Mouse (Mus musculus): ENCODE measurements around the gene Igsf8. TPM values are rescaled to one million over a fixed set of nuclear protein-coding genes. Genes with fewer than 3 reads are reported as not detected.

Gene Igsf8
- polyA plus RNA-seq (2017; shearing (Covaris generic)): 26.6 TPM

DNA sequence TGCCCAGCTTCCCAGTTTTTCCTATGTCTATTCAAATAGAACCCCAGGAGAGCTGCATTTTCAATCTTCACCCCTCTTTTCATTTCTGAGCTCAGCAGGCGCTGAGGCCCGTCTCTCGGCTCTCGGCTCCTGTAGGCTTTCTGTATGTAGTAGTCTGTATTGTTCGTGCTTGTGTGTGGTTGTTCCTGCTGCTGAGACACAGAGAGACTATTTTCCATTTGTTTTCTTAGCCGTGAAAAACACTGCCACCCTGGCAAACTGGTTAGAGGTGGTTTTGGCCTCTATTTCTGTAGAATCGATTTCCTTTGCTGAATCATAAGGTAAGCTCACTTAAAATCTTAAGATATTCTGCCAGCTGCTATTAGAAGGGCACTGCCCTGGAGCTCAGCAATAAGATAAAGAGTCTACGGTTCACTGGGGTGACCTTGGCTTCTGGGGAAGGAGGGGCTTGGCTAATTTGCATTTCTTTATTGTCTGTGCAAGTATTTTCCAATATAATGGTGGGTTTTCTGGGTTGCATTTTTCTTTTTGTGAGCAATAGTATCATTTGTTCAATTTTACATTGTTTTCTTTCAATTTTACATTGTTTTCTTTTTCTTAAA, at the start of gene Igsf8:
Gene Igsf8 (plus strand): TSS at position 165 of the 602 bp plus-strand sequence.

DNA sequence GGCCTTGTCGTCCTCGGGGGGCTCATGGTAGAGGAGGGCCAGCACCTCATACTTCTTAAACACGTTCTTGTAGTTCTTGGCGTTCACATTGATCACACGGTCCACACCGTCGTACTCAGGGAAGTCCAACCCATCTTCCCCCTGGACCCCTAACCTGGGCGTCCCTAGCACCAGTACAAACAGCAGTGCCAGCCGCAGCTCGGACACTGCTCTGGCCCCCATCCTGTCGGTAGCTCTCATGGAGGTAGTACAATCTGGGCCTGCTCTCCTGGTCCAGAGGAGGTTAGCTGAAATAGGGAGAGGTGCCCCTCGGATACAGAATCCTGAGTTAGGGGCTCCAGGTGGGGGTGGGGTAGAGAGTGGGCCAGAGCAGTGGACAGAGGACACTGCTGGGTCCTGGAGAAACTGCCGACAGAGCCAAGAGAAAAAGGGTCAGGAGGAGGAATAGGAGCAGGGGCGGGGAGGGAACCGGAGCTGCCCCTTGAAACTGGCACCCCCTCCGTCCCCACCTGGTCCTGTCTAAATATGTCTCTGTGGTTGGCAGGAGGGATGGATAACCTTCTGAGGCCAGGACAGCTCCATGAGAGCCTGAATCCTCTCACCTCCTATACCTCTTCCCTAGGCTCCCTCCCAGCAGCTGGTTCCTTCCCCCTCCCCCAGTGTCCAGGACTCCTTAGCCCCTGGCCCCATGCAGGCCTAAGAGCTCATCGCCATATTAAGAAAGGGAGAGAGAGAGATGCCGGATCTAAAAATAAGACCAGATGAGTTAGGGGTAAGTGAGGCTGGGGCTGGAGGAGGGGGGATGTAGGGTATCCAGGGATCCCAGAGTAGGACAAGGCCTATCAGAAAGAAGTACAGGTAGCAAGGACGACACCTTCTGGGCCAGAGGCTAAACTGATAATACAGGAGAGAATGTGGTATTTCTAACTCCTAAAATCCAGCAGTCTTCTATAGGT, 41.7 kb upstream of the Igsf8 start, which contains the start of gene Casq1:
Gene Casq1 (minus strand): TSS at position 418 of the 956 bp plus-strand sequence.

DNA sequence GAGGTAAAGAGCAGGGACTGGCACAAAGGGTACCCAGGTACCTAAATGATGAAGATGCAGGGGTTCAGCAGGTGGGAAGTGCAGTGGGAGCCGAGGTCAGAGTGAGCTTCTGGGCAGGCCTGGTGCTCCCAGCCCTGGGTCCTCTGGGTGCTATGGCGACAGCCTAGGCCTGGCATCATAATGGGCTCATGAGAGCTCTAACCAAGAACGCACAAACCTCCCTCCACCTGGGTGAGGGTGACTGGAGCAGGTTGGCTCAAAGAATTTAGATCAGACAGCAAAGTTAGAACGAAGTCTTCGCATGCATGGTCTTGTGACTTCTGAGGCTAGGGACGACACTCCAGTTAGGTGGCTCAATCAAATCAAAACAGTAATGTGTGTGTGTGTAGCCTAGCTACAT, 3.1 kb upstream of the Igsf8 start, which contains the start of gene Atp1a4:
Gene Atp1a4 (minus strand): TSS at position 101 of the 400 bp plus-strand sequence.

DNA sequence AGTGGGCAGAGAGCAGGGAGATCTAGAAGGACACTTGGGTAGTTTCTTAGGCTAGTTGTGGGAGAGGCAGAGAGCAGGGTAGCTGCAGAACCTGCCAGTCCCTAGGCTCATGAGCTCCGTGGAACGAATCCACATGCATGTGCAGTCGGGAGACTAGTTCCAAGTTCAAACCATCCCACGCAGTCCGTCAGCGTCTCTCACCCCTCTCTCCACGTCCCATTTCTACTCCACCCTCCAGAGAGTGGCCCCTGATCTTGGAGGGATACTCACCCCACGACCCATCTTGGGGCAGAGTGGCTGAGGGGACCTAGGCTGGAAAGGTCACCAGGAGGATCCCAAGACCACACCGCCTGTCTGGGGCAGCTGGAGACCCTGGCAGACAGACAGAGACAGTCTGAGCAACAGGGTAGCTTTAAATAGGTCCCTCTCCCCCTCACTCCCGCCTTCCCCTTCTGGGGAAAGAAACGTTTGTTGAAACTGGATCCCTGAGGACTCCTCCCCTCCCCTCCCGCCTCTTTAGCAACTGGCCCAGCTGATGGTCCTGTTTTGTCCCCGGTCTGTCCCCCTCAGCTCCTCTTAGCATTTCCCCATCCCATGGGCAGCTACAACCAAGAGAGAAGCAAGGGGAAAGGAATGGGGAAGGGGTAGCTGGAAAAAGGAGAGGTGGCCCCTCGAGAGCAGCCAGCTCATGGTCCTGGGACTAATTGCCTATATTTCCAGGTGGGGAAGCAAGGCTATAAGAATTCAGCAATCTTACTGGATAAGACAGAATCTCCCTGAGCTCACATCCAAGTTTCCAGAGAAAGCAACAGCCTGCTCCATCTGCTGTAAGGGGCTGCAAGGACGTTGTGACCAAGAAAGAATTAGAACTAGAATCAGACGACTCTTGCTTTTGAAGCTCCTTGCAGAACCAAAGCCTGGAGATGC, 36.4 kb downstream of the Igsf8 start, which contains the start of gene Atp1a2:
Gene Atp1a2 (minus strand): TSS at position 454 of the 927 bp plus-strand sequence.

DNA sequence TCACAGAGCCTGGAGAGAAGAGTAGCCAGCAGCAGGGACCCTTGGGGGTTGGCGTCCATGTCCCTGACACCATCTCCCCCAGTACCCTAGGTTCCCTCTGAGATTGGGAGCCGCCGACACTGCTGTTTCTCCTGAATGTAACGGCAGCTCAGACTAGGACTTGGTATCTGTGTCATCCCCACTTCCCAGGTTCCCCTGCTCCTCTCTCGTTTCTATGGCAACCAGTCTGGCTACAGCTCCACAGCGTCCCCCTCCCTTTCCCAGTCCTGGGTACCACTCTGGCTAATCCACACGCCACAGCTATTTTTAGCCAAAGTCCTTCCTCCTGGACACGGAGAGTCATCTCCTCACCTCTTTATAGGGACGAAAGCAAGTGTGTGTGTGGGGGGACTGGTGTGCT, 67.7 kb downstream of the Igsf8 start, which contains the start of gene Kcnj9:
Gene Kcnj9 (minus strand): TSS at position 188 of the 400 bp plus-strand sequence.

DNA sequence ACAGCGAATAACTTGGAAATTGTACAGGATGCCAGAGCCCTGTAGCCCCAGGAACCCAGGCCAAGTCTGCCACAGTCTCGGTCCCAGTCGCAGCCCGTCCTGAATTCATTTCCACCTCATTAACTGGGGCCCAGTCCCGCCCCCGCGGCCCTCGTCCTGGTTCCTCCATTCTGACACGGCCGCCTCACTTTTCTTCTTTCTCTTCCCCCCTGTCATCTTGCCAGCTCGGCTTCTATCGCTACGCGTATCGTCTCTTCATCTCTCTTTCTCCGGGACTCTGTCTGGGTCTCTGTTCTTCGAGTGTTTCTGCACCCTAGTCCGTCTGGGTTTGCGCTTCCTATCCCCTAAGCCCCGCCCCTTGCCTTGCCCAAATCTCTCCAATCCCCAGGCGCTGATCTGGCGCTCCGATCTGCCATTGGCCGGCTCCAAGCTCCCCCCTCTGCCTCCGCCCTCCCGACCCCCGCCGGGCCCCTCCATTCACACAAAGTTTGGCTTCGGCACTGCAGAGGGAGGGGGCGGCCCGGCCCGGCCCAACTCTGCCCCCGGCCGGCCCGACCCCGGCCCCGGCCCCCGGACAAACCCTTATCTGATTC, 79.4 kb downstream of the Igsf8 start, which contains the start of gene Kcnj10:
Gene Kcnj10 (plus strand): TSS at position 482 of the 593 bp plus-strand sequence.

Other genes with a start within 250 kb of the Igsf8 start
- gene Vangl2, start 233.2 kb upstream of the Igsf8 start, polyA plus RNA-seq (2017; shearing (Covaris generic)): 1.4 TPM
- not detected for gene Nhlh1, start 204.1 kb upstream of the Igsf8 start, polyA plus RNA-seq (2017; shearing (Covaris generic))
- gene Copa, start 179.1 kb upstream of the Igsf8 start, polyA plus RNA-seq (2017; shearing (Covaris generic)): 199 TPM
- gene Ncstn, start 178.8 kb upstream of the Igsf8 start, polyA plus RNA-seq (2017; shearing (Covaris generic)): 102 TPM
- gene Pex19, start 134.9 kb upstream of the Igsf8 start, polyA plus RNA-seq (2017; shearing (Covaris generic)): 41.6 TPM
- gene Dcaf8, start 113.6 kb upstream of the Igsf8 start, polyA plus RNA-seq (2017; shearing (Covaris generic)): 132 TPM
- 102 TPM for gene Pea15a, start 54.8 kb upstream of the Igsf8 start, polyA plus RNA-seq (2017; shearing (Covaris generic))
- gene Casq1, start 41.8 kb upstream of the Igsf8 start, polyA plus RNA-seq (2017; shearing (Covaris generic)): not detected
- gene Atp1a4, start 3.2 kb upstream of the Igsf8 start, polyA plus RNA-seq (2017; shearing (Covaris generic)): not detected
- not detected for gene Atp1a2, start 36.4 kb downstream of the Igsf8 start, polyA plus RNA-seq (2017; shearing (Covaris generic))
- gene Kcnj9, start 67.7 kb downstream of the Igsf8 start, polyA plus RNA-seq (2017; shearing (Covaris generic)): not detected
- gene Kcnj10, start 79.6 kb downstream of the Igsf8 start, polyA plus RNA-seq (2017; shearing (Covaris generic)): not detected
- 8.2 TPM for gene Pigm, start 114.9 kb downstream of the Igsf8 start, polyA plus RNA-seq (2017; shearing (Covaris generic))
- gene Slamf9, start 213.7 kb downstream of the Igsf8 start, polyA plus RNA-seq (2017; shearing (Covaris generic)): not detected
- gene Igsf9, start 220.1 kb downstream of the Igsf8 start, polyA plus RNA-seq (2017; shearing (Covaris generic)): 0.90 TPM
- 280 TPM for gene Tagln2, start 238.4 kb downstream of the Igsf8 start, polyA plus RNA-seq (2017; shearing (Covaris generic))

Measured in naive thymus-derived CD4-positive, alpha-beta T cell, adult 5 months (primary cell).